Mouse (Mus musculus) limb, embryonic 13.5 days (tissue): ENCODE results near the gene Gm10295. TPM values are rescaled to one million over a fixed set of nuclear protein-coding genes. Genes with fewer than 3 reads are reported as not detected.

Experiments used
- ATAC-seq: fragments of 200-750 bp; cut with Nextera tagmentation; 2 replicates; pipeline ENCODE4 v1.8.0; 2017; ENCODE audit warnings: low read depth, moderate number of reproducible peaks, moderate TSS enrichment; ENCODE audit not compliant: low FRiP score
- H3K27ac ChIP-seq: fragments of 300-500 bp; sonication (generic); 2 replicates; pipeline ENCODE4 v1.5.1; 2015; ENCODE audit warnings: inconsistent platforms, mild to moderate bottlenecking, moderate library complexity
- H3K27me3 ChIP-seq: fragments of 300-500 bp; sonication (generic); 2 replicates; pipeline ENCODE4 v1.6.1; 2015; ENCODE audit warnings: mild to moderate bottlenecking, inconsistent platforms
- H3K36me3 ChIP-seq: fragments of 300-500 bp; sonication (generic); 2 replicates; pipeline ENCODE4 v1.6.1; 2015; ENCODE audit warnings: inconsistent platforms, mild to moderate bottlenecking, moderate library complexity
- H3K4me1 ChIP-seq: fragments of 300-500 bp; sonication (generic); 2 replicates; pipeline ENCODE4 v1.6.1; 2015; ENCODE audit warnings: inconsistent platforms
- H3K4me2 ChIP-seq: fragments of 300-500 bp; sonication (generic); replicated peaks from 2 replicates; pipeline ENCODE4 v1.6.1; 2015; ENCODE audit warnings: inconsistent platforms, mild to moderate bottlenecking, moderate library complexity
- H3K4me3 ChIP-seq: fragments of 300-500 bp; sonication (generic); 2 replicates; pipeline ENCODE4 v1.5.1; 2015; ENCODE audit warnings: moderate library complexity, mild to moderate bottlenecking, inconsistent platforms
- H3K9ac ChIP-seq: fragments of 300-500 bp; sonication (generic); 2 replicates; pipeline ENCODE4 v1.6.1; 2015; ENCODE audit warnings: mild to moderate bottlenecking, inconsistent platforms
- H3K9me3 ChIP-seq: fragments of 300-500 bp; sonication (generic); 2 replicates; pipeline ENCODE4 v1.6.1; 2016; ENCODE audit warnings: inconsistent platforms
- WGBS: fragments of 180-500 bp; shearing (Covaris S2); methylation state at CpG from one replicate; pipeline ENCODE4 v1.1.7; 2015; 5-methylcytosine and 5-hydroxymethylcytosine counted together
- polyA plus RNA-seq: library from polyadenylated mRNA; unstranded; fragments of >200 nt; fragmentation: Nextera tagmentation; extraction: Ambion mirVana; gene quantifications from 2 replicates; pipeline ENCODE4 v1.2.1, GENCODE M21; 2015

Gene Gm10295
- polyA plus RNA-seq: not detected in 2 replicates

- Histone ChIP-seq H3K9me3 (no peaks in the 10 kb centered on the region), H3K27me3 (peaks cover 9% of the 10 kb centered on the region), H3K9ac (no peak within 1 kb of the TSS), H3K4me1 (peaks cover 3% of the 10 kb centered on the region; the same call in 1 of the 2 replicates), H3K4me3 (no peak within 1 kb of the TSS), H3K36me3 (no peaks in the 10 kb centered on the region), H3K27ac (no peak within 1 kb of the TSS), H3K4me2 (no peak within 1 kb of the TSS; the same call in 1 of the 2 replicates)
- WGBS: 20% methylated on average over 11 of the region's 11 CpGs
- no peak for ATAC-seq
These were observed at the start of gene Gm10295 for GRCm38 (mm10) chr7:71351364-71351763. TSS of gene Gm10295 (minus strand) at chr7:71351485.

DNA sequence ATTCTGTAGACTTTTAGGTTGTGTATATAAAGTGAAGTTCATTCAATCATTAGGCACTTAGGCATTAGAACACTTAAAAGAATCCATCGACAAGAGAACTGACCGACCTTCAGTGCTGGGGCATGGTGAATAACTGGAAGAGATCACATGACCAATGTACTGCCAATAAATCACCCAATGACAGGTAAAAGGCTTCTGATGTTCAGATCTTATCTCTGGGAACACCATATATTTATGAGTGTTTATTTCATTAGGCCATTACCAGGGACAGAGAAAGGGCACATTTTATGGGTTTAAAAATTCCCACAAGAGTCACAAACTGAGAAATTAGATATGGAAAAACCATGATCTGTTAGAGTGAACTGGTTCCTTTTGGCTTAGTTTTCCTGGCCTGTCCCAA lies 49.7 kb upstream of the Gm10295 start:
- Histone ChIP-seq H3K4me3 (no peak overlapping the region), H3K9ac (no peak overlapping the region), H3K4me1 (no peaks in the 10 kb centered on the region), H3K27ac (no peak overlapping the region), H3K9me3 (no peaks in the 10 kb centered on the region), H3K27me3 (no peaks in the 10 kb centered on the region), H3K4me2 (no peak overlapping the region), H3K36me3 (no peaks in the 10 kb centered on the region)
- 59% methylated on average over 2 of the region's 2 CpGs for WGBS
- no peak for ATAC-seq

GRCm38 (mm10) chr7:71399891-71400632 lies 48.8 kb upstream of the Gm10295 start:
- WGBS: 73% methylated on average over 5 of the region's 5 CpGs

GRCm38 (mm10) chr7:71398959-71399756 lies 47.9 kb upstream of the Gm10295 start:
- Histone ChIP-seq H3K4me1 (no peaks in the 10 kb centered on the region), H3K27ac (no peak overlapping the region), H3K4me3 (no peak overlapping the region), H3K4me2 (no peak overlapping the region), H3K36me3 (no peaks in the 10 kb centered on the region), H3K9ac (no peak overlapping the region), H3K9me3 (no peaks in the 10 kb centered on the region), H3K27me3 (no peaks in the 10 kb centered on the region)
- 55% methylated on average over 10 of the region's 10 CpGs for WGBS
- no peak for ATAC-seq

More at GRCm38 (mm10) chr7:71399891-71400632, 48.8 kb upstream of the Gm10295 start:
- Histone ChIP-seq H3K4me2 (no peak overlapping the region), H3K27ac (no peak overlapping the region), H3K36me3 (no peaks in the 10 kb centered on the region), H3K4me3 (no peak overlapping the region), H3K27me3 (no peaks in the 10 kb centered on the region), H3K9me3 (no peaks in the 10 kb centered on the region), H3K9ac (no peak overlapping the region), H3K4me1 (no peaks in the 10 kb centered on the region)
- no peak for ATAC-seq

GRCm38 (mm10) chr7:71398389-71398788 lies 47.1 kb upstream of the Gm10295 start:
- no peaks in the 10 kb centered on the region for H3K27me3 ChIP-seq
- no peaks in the 10 kb centered on the region for H3K4me1 ChIP-seq
- H3K4me2 ChIP-seq: no peak overlapping the region
- 79% methylated on average over 1 of the region's 1 CpGs for WGBS
- H3K36me3 ChIP-seq: no peaks in the 10 kb centered on the region
- H3K27ac ChIP-seq: no peak overlapping the region
- no peak overlapping the region for H3K9ac ChIP-seq
- H3K9me3 ChIP-seq: no peaks in the 10 kb centered on the region
- H3K4me3 ChIP-seq: no peak overlapping the region
- no peak for ATAC-seq

- Histone ChIP-seq H3K4me3 (no peak overlapping the region), H3K4me2 (no peak overlapping the region), H3K9me3 (no peaks in the 10 kb centered on the region), H3K36me3 (no peaks in the 10 kb centered on the region), H3K4me1 (no peaks in the 10 kb centered on the region), H3K9ac (no peak overlapping the region), H3K27ac (no peak overlapping the region), H3K27me3 (no peaks in the 10 kb centered on the region)
- 9% methylated on average over 4 of the region's 4 CpGs for WGBS
- no peak for ATAC-seq
These were observed 41.6 kb upstream of the Gm10295 start for GRCm38 (mm10) chr7:71392795-71393341.

- Histone ChIP-seq H3K4me2 (no peak overlapping the region), H3K9ac (no peak overlapping the region), H3K4me1 (no peaks in the 10 kb centered on the region), H3K4me3 (no peak overlapping the region), H3K27ac (no peak overlapping the region), H3K9me3 (no peaks in the 10 kb centered on the region), H3K27me3 (no peaks in the 10 kb centered on the region), H3K36me3 (no peaks in the 10 kb centered on the region)
- ATAC-seq: no peak
- WGBS: 73% methylated on average over 5 of the region's 5 CpGs
These were observed 40.0 kb upstream of the Gm10295 start for GRCm38 (mm10) chr7:71391333-71391732.

DNA sequence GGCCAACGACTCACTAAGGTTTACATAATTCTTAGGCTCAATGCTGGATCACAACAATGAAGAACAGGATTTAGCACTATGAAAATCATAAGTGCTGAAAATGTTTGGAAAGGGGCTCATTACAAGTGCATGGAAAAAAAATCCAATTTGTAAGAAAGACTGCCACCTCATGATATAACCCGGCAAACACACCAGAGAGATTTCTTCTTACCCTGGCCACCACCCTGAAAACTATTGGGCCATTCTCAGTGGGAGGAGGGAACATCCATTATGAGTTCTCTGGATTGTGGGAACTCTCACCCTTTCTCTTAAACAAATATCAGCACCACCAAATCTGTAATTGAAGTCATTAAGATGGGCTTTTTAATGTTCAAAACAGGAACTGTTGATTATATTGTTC lies 39.0 kb upstream of the Gm10295 start:
- Histone ChIP-seq H3K27me3 (no peaks in the 10 kb centered on the region), H3K4me1 (no peaks in the 10 kb centered on the region), H3K9me3 (no peaks in the 10 kb centered on the region), H3K9ac (no peak overlapping the region), H3K4me3 (no peak overlapping the region), H3K27ac (no peak overlapping the region), H3K4me2 (no peak overlapping the region), H3K36me3 (no peaks in the 10 kb centered on the region)
- 79% methylated on average over 2 of the region's 2 CpGs for WGBS
- no peak for ATAC-seq

DNA sequence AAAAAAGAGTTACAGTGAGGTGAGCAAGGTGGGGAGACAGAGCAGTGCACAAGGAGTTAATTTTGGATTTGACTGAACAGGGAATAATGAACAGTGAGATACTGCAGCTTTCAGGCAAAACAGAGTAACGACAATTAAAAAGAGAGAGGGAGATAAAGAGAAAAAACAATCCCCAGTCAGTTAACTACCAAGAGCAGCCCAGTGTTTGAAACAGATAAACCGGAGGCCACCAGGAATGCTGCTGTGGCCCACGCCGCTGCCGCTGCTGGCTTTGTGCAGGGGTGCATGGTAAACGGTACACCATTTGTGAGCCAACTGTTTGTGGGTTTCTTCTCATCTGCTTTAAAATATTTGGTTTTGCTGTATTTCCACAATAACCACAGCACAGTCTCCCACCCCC lies 34.8 kb upstream of the Gm10295 start:
- peaks cover 12% of the 10 kb centered on the region for H3K27me3 ChIP-seq
- peaks cover 25% of the 10 kb centered on the region for H3K4me1 ChIP-seq
- H3K9ac ChIP-seq: no peak overlapping the region
- 22% methylated on average over 6 of the region's 6 CpGs for WGBS
- no peak overlapping the region for H3K4me3 ChIP-seq
- no peak for ATAC-seq
- no peaks in the 10 kb centered on the region for H3K36me3 ChIP-seq
- H3K9me3 ChIP-seq: no peaks in the 10 kb centered on the region
- H3K4me2 ChIP-seq: no peak overlapping the region
- no peak overlapping the region for H3K27ac ChIP-seq

GRCm38 (mm10) chr7:71384921-71385320 lies 33.6 kb upstream of the Gm10295 start:
- Histone ChIP-seq H3K27me3 (peaks cover 12% of the 10 kb centered on the region), H3K4me1 (peaks cover 30% of the 10 kb centered on the region), H3K4me2 (no peak overlapping the region), H3K9ac (no peak overlapping the region), H3K27ac (no peak overlapping the region), H3K9me3 (no peaks in the 10 kb centered on the region), H3K4me3 (no peak overlapping the region), H3K36me3 (no peaks in the 10 kb centered on the region)
- 25% methylated on average over 7 of the region's 7 CpGs for WGBS
- no peak for ATAC-seq

DNA sequence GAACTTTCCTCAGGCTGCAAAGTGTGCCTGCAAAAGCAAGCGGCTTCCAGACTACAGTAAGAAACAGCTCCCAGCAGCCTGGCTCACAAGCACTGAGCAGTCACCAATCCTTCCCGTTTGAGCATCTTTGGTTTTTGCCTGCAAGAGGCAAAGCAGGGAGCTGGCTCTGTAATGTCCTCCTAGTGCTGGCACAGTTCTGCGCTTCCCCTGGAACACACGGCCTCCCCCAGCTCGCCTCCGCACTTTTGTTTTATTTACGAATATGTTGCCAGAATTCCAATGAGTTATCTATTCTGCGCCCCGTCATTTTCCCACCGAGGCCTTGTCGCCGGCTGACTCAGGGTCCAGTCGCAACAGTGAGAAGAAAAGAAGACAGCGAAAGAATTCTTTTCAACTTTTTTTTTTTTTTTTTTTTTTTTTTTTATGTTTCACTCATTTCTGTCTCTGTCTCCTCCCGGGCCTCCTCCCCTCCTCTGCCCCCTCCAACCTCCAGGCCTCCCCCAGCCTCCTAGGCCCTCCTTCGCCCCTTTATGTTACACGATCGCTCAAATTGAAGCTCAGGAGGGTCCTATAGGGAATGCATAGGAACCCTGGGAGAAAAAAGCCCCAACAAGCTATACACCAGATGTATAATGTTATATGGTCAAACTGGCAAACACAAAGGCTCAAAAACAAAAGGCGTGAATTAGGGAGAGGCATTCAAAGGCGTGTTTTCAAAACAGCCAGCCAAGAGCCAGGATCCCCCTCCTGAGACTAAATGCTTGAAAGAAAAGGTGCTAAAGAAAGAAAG lies 32.3 kb upstream of the Gm10295 start:
- Histone ChIP-seq H3K4me2 (peak overlapping the region; percentile 48), H3K36me3 (no peaks in the 10 kb centered on the region), H3K27me3 (peaks cover 12% of the 10 kb centered on the region), H3K27ac (peak overlapping the region; percentile 22; the same call in 1 of the 2 replicates), H3K9me3 (no peaks in the 10 kb centered on the region), H3K4me3 (peak overlapping the region; percentile 14; the same call in 1 of the 2 replicates), H3K9ac (peak overlapping the region; percentile 51; the same call in 1 of the 2 replicates), H3K4me1 (peaks cover 30% of the 10 kb centered on the region)
- ATAC-seq: no peak
- 33% methylated on average over 20 of the region's 20 CpGs for WGBS
